Mouse (Mus musculus) kidney, adult 2 months (tissue): ENCODE measurements around the gene Synm. TPM values are rescaled to one million over a fixed set of nuclear protein-coding genes. Genes with fewer than 3 reads are reported as not detected.
A peak's percentile ranks its signal among the peaks of the same experiment; 100 is the strongest.

Source experiments
- DNase-seq: peaks from one replicate; pipeline ENCODE4 v3.0.0; 2021
- H3K27ac ChIP-seq: fragments of 200-500 bp; 2 replicates; pipeline ENCODE4 v1.5.1; 2012; ENCODE audit warnings: low read depth, low read length, control low read depth, inconsistent platforms; ENCODE audit not compliant: insufficient read depth
- H3K27me3 ChIP-seq: fragments of 200-500 bp; replicated peaks from 2 replicates; pipeline ENCODE4 v1.6.1; 2012; ENCODE audit warnings: mild to moderate bottlenecking, moderate library complexity, low read length, inconsistent platforms; ENCODE audit not compliant: control insufficient read depth, insufficient read depth
- H3K36me3 ChIP-seq: fragments of 200-500 bp; 2 replicates; pipeline ENCODE4 v1.6.1; 2012; ENCODE audit warnings: mild to moderate bottlenecking, moderate library complexity, low read length, inconsistent platforms; ENCODE audit not compliant: control insufficient read depth, insufficient read depth
- H3K4me1 ChIP-seq: fragments of 200-500 bp; 2 replicates; pipeline ENCODE4 v1.6.1; 2011; ENCODE audit warnings: low read length; ENCODE audit not compliant: control insufficient read depth, insufficient read depth
- H3K4me3 ChIP-seq: fragments of 200-500 bp; 2 replicates; pipeline ENCODE4 v1.5.1; 2011; ENCODE audit warnings: mild to moderate bottlenecking, low read depth, low read length, control low read depth; ENCODE audit not compliant: insufficient read depth
- CTCF ChIP-seq: fragments of 200-500 bp; conservative IDR thresholded peaks from 2 replicates; pipeline ENCODE4 v1.5.1; 2011; ENCODE audit warnings: low read depth, mild to moderate bottlenecking, control low read depth, low read length, moderate library complexity, mixed read lengths; ENCODE audit not compliant: insufficient read depth, insufficient read length
- POLR2A ChIP-seq: fragments of 200-500 bp; IDR thresholded peaks from one replicate; pipeline ENCODE4 v1.6.1; 2011; ENCODE audit warnings: low read depth, low read length, control low read depth
- WGBS: fragments of 180-500 bp; shearing (Covaris S2); methylation state at CpG from one replicate; pipeline ENCODE4 v1.1.7; 2018; 5-methylcytosine and 5-hydroxymethylcytosine counted together
- polyA plus RNA-seq: library from polyadenylated mRNA; depleted of rRNA; stranded (reverse); fragments of >200 nt; gene quantifications from 2 replicates; pipeline ENCODE4 v1.2.3, GENCODE M21; 2012; rRNA removed

Gene Synm
- polyA plus RNA-seq: 0.48 and 1.1 TPM in 2 replicates

DNA sequence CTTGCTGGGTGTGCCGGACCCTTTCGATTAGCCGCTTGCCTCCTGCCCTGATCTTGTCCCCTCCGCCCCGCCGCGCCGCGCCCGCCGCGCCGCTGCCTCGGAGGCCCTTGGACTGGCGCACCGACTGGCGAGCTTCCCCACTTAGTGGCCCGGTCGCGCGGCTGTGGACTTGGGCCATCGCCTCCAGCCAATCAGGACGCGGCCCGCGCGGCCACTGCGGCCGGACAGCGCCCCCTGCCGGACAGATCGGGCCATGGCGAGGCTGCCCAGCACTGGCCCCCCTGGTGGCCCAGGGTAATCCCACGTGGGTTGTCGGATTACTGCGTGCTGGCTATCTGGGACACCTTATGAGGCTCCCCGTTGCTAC is at the start of gene Synm:
Gene Synm, minus strand, starts transcription at position 114 of the 367 bp plus-strand sequence.
- no peaks in the 10 kb centered on the region for H3K27me3 ChIP-seq
- peak; percentile 94 for DNase-seq
- H3K36me3 ChIP-seq: no peaks in the 10 kb centered on the region
- H3K4me1 ChIP-seq: no peaks in the 10 kb centered on the region
- peak within 1 kb of the TSS; percentile 59 for H3K4me3 ChIP-seq
- under 1% methylated on average over 37 of the region's 37 CpGs for WGBS
- TF ChIP-seq POLR2A (no peak), CTCF (peak; percentile 77)
- no peak within 1 kb of the TSS for H3K27ac ChIP-seq

GRCm38 (mm10) chr7:67803857-67804215 is 44.3 kb upstream of the Synm start:
- WGBS: 19% methylated on average over 13 of the region's 13 CpGs
- H3K4me3 ChIP-seq: peak overlapping the region; percentile 42
- 0 out of 2 replicates have a peak, but pooled peaks cover 3% of the 10 kb centered on the region for H3K4me1 ChIP-seq
- TF ChIP-seq POLR2A (no peak), CTCF (no peak)
- DNase-seq: no peak
- no peak overlapping the region for H3K27ac ChIP-seq
- H3K27me3 ChIP-seq: no peaks in the 10 kb centered on the region
- no peaks in the 10 kb centered on the region for H3K36me3 ChIP-seq

DNA sequence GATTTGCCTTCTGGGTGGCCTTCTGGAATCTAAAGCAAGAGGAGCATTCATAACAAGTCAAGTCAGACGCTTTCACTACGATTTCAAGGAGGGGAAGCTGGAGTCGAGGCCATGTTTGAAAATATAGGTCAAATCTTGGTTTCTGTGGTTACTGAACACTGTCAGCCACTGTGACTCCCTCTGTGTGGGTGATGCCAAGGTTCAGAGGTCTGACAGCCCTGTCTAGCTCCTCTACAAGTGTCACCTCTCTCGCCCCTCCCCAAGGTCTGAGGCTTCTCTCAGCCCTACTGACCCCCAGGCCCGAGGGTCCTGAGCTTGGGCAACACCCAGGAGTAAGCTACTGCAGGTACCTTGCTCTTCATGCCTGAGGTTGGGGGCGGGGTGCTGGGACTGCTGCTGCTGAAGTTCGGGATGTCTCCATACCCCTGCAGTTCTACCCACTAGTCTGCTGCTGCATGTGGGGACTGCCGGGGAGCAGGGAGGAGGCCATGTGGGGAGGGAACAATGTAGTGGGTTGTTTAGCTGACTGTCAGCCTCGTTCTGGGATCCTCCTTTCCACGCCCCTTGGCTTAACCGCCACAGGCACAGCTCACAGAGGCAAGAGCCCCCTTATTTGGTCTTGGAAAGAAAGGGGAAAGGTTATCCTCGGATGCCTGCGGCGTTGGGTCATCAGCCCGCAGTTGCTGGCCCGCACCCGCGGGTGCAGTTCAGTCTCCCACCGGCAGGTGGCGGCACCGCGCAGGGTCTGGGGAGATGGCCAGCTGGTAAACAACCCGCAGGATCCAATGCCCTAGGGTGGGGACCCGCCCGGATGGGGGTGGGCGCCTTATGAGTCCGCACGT is 43.7 kb upstream of the Synm start:
- H3K27me3 ChIP-seq: no peaks in the 10 kb centered on the region
- H3K4me3 ChIP-seq: peak overlapping the region; percentile 42
- peak; percentile 74 for TF ChIP-seq CTCF
- TF ChIP-seq POLR2A: no peak
- 16% methylated on average over 28 of the region's 28 CpGs for WGBS
- no peak overlapping the region for H3K27ac ChIP-seq
- peak; percentile 78 for DNase-seq
- no peaks in the 10 kb centered on the region for H3K36me3 ChIP-seq
- H3K4me1 ChIP-seq: 0 out of 2 replicates have a peak, but pooled peaks cover 3% of the 10 kb centered on the region

DNA sequence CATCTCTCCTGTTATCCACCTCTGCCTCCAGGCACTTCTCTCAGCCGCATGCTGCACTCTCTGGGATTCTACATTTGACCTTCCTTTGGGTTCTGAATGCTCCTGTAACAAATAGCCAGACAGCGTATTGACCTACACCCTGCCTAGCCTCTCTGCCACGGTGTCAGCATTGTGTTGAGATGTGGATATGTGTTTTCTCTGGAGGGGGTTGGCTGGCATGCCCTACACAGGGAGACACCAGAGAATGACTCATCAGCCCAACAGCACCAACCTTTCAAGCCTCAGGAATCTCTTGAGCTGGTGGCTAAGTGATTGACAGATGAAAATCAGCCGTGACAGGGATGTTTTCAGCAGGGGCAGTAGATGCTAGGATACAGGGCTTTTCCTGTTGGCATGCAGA is 41.5 kb upstream of the Synm start:
- 84% methylated on average over 4 of the region's 4 CpGs for WGBS
- H3K27me3 ChIP-seq: no peaks in the 10 kb centered on the region
- H3K4me1 ChIP-seq: 0 out of 2 replicates have a peak, but pooled peaks cover 3% of the 10 kb centered on the region
- no peaks in the 10 kb centered on the region for H3K36me3 ChIP-seq
- H3K27ac ChIP-seq: no peak overlapping the region
- TF ChIP-seq POLR2A (no peak), CTCF (no peak)
- H3K4me3 ChIP-seq: no peak overlapping the region
- DNase-seq: no peak

DNA sequence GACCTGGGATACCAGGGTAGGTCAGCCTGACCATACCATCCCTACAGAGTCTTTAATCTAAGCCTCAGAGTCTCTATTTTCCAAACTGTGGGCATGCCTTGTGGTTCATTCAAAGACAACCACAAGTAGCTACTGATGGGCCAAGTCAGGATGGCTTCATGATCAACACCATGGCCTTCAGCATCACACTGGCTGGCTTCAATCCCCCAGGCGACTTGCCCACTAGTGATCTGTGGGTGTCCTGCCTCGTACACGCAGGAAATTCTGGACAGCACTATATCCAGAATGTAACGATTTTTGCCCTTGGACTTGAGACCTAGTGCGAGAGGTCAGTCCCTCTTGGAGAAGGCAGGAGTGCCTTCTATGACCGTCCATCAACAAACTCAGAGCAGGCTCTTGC is 41.0 kb upstream of the Synm start:
- 0 out of 2 replicates have a peak, but pooled peaks cover 3% of the 10 kb centered on the region for H3K4me1 ChIP-seq
- WGBS: 91% methylated on average over 6 of the region's 6 CpGs
- no peaks in the 10 kb centered on the region for H3K36me3 ChIP-seq
- no peaks in the 10 kb centered on the region for H3K27me3 ChIP-seq
- H3K27ac ChIP-seq: no peak overlapping the region
- H3K4me3 ChIP-seq: no peak overlapping the region
- DNase-seq: no peak
- TF ChIP-seq POLR2A (no peak), CTCF (no peak)

- H3K36me3 ChIP-seq: no peaks in the 10 kb centered on the region
- TF ChIP-seq CTCF: no peak
- no peak for TF ChIP-seq POLR2A
- H3K4me1 ChIP-seq: 0 out of 2 replicates have a peak, but pooled peaks cover 3% of the 10 kb centered on the region
- DNase-seq: no peak
- H3K27me3 ChIP-seq: no peaks in the 10 kb centered on the region
- WGBS: 74% methylated on average over 4 of the region's 4 CpGs
- H3K27ac ChIP-seq: no peak overlapping the region
- no peak overlapping the region for H3K4me3 ChIP-seq
These were observed 38.9 kb upstream of the Synm start for GRCm38 (mm10) chr7:67798476-67798875.

DNA sequence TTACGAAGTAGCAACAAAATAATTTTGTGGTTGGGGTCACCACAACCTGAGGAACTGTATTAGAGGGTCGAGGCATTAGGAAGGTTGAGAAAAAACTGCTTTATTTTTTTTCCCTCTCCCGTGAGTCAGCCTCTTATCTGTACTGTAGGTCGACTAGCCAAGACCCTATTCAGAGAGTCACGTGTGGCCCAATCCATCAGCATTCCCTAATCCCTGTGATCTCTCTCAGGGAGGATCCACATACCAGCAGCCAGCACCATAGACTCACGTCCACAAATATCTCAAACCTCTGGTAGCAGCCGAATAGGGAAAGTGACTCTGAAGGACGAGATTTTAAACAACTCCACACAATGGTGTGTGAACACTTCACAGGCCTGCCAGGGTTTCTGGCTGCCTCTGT is 37.5 kb upstream of the Synm start:
- DNase-seq: no peak
- 52% methylated on average over 8 of the region's 8 CpGs for WGBS
- H3K36me3 ChIP-seq: no peaks in the 10 kb centered on the region
- no peak overlapping the region for H3K4me3 ChIP-seq
- TF ChIP-seq POLR2A (no peak), CTCF (no peak)
- H3K27me3 ChIP-seq: no peaks in the 10 kb centered on the region
- no peaks in the 10 kb centered on the region for H3K4me1 ChIP-seq
- no peak overlapping the region for H3K27ac ChIP-seq

DNA sequence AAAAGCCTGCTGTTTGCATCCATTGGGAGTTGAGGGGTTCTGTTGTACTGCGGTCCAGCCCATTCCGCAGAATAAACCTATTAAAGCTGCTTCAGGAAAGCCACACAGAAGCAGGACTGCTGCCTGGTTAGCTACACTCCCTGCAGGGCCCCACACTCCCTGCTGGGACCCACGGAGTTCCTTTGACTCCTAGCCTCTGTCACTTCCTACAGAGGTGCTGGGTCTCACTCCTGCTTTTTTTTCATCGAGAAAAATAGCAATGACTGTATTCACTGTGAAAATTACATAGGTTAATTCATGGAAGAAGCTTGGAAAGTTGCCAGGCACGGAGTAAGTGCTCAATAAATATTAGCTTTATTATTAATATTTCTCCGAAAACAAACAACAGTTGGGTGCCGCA is 33.9 kb upstream of the Synm start:
- Histone ChIP-seq H3K27me3 (no peaks in the 10 kb centered on the region), H3K27ac (no peak overlapping the region), H3K36me3 (no peaks in the 10 kb centered on the region), H3K4me3 (no peak overlapping the region), H3K4me1 (no peaks in the 10 kb centered on the region)
- DNase-seq: no peak
- TF ChIP-seq CTCF (no peak), POLR2A (no peak)
- WGBS: 75% methylated on average over 7 of the region's 7 CpGs
